Mouse (Mus musculus) stomach, postnatal 0 days (tissue): ENCODE measurements around the gene Gm16181. TPM values are rescaled to one million over a fixed set of nuclear protein-coding genes. Genes with fewer than 3 reads are reported as not detected.

Experiments used
- ATAC-seq: fragments of 200-750 bp; cut with Nextera tagmentation; 2 replicates; pipeline ENCODE4 v1.8.0; 2017; ENCODE audit not compliant: low FRiP score, low TSS enrichment
- DNase-seq: peaks from one replicate; pipeline ENCODE4 v3.0.0-alpha.2; 2016; ENCODE audit warnings: low spot score
- H3K27ac ChIP-seq: fragments of 300-500 bp; sonication (generic); replicated peaks from 2 replicates; pipeline ENCODE4 v1.5.1; 2014; ENCODE audit warnings: mild to moderate bottlenecking, control low read depth
- H3K27me3 ChIP-seq: fragments of 300-500 bp; sonication (generic); 2 replicates; pipeline ENCODE4 v1.6.1; 2014; ENCODE audit warnings: low read length; ENCODE audit not compliant: control insufficient read depth, insufficient read depth
- H3K36me3 ChIP-seq: fragments of 300-500 bp; sonication (generic); 2 replicates; pipeline ENCODE4 v1.6.1; 2014; ENCODE audit warnings: low read length, mixed read lengths; ENCODE audit not compliant: control insufficient read depth, insufficient read depth
- H3K4me1 ChIP-seq: fragments of 300-500 bp; sonication (generic); replicated peaks from 2 replicates; pipeline ENCODE4 v1.6.1; 2014; ENCODE audit warnings: antibody characterized with exemption; ENCODE audit not compliant: control insufficient read depth, insufficient read depth
- H3K4me2 ChIP-seq: fragments of 300-500 bp; sonication (generic); replicated peaks from 2 replicates; pipeline ENCODE4 v1.6.1; 2014; ENCODE audit warnings: low read depth, mild to moderate bottlenecking, control low read depth, moderate library complexity
- H3K4me3 ChIP-seq: fragments of 300-500 bp; sonication (generic); 2 replicates; pipeline ENCODE4 v1.5.1; 2014; ENCODE audit warnings: low read depth, low read length, control low read depth
- H3K9ac ChIP-seq: fragments of 300-500 bp; sonication (generic); 2 replicates; pipeline ENCODE4 v1.6.1; 2014; ENCODE audit warnings: mild to moderate bottlenecking, low read length, control low read depth, mixed read lengths
- H3K9me3 ChIP-seq: fragments of 300-500 bp; sonication (generic); 2 replicates; pipeline ENCODE4 v1.6.1; 2016; ENCODE audit warnings: low read length; ENCODE audit not compliant: control insufficient read depth
- CTCF ChIP-seq: IDR thresholded peaks from 2 replicates; pipeline ENCODE4 v1.5.1; 2016; ENCODE audit warnings: antibody characterized with exemption, low read depth, mild to moderate bottlenecking, moderate library complexity
- EP300 ChIP-seq: optimal IDR thresholded peaks from 2 replicates; pipeline ENCODE3; 2016; ENCODE audit warnings: antibody characterized with exemption
- WGBS: fragments of 180-500 bp; shearing (Covaris S2); extraction: QIAGEN DNeasy Blood & Tissue Kit; methylation state at CpG from one replicate; pipeline ENCODE4 v1.1.7; 2014; 5-methylcytosine and 5-hydroxymethylcytosine counted together
- polyA plus RNA-seq: library from polyadenylated mRNA; unstranded; fragments of >200 nt; fragmentation: Nextera tagmentation; extraction: Ambion mirVana; gene quantifications from 2 replicates; pipeline ENCODE4 v1.2.1, GENCODE M21; 2015

The Gm16181 gene
- polyA plus RNA-seq, 1 experiment from 2014 or later: 0.27 TPM

DNA sequence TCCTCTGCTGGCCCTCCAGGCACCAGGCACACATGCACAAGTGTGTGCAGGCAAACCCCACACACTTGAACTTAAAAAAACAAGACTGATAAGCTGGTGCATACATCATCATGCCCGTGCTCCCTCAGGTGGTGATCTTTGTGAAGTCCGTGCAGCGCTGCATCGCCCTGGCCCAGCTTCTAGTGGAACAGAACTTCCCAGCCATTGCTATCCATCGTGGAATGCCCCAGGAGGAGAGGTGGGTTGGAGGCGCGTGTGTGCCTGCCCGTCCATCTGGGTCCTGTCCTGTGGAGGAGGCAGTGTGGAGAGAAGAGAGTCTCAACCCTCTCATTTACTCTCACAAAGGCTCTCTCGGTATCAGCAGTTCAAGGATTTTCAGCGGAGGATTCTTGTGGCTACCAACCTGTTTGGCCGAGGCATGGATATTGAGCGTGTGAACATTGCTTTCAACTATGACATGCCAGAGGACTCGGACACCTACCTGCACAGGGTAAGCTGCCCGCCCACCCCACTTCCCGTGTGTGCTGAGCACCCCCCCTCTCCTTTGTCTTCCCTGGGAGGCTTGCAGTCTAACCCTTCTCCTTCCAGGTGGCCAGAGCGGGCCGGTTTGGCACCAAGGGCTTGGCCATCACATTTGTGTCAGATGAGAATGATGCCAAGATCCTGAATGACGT lies 32.1 kb downstream of the Gm16181 start:
- no peak overlapping the region for H3K27ac ChIP-seq
- H3K9ac ChIP-seq: no peak overlapping the region
- WGBS: 75% methylated on average over 18 of the region's 18 CpGs
- TF ChIP-seq EP300: no peak
- peak; percentile 16 for TF ChIP-seq CTCF
- H3K9me3 ChIP-seq: no peaks in the 10 kb centered on the region
- H3K27me3 ChIP-seq: no peaks in the 10 kb centered on the region
- ATAC-seq (no peak), DNase-seq (no peak)
- no peaks in the 10 kb centered on the region for H3K4me1 ChIP-seq
- no peak overlapping the region for H3K4me2 ChIP-seq
- H3K36me3 ChIP-seq: peaks cover 34% of the 10 kb centered on the region
- H3K4me3 ChIP-seq: no peak overlapping the region

DNA sequence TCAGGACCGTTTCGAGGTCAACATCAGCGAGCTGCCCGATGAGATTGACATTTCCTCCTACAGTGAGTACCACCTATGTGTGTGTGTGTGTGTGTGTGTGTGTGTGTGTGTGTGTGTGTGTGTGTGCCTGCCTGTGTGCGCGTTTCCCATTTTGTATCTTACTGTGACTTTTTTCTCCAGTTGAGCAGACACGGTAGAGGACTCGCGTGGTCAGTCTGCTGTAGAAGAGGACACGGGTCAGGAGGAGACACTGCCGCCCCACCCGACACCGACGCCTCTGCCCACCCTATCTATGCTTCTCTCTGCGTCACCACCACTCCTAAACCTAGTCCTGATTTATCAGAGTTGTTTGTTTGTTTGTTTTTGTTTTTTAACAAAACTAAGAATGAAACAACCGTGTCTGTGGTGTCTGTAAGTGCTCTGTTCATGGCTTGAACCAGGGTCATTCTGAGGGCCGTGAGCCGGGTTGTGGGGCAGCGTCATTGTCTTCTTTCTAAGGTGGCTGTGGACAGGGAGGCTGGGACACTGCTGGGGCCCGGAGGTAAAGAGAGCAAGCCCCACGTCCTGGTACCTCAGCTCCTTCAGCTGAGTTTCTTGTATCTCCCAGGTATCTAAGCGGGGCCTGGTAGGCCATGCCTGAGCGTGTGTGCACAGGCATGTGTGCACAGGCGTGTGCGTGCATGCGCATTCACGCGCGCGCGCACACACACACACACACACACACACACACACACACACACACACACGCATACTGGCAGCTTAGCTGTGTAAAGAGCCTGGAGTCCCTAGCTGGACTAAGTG lies 32.9 kb downstream of the Gm16181 start:
- H3K4me2 ChIP-seq: no peak overlapping the region
- TF ChIP-seq CTCF (no peak), EP300 (no peak)
- DNase-seq (no peak), ATAC-seq (no peak)
- no peak overlapping the region for H3K9ac ChIP-seq
- H3K36me3 ChIP-seq: peaks cover 33% of the 10 kb centered on the region
- no peaks in the 10 kb centered on the region for H3K9me3 ChIP-seq
- 75% methylated on average over 32 of the region's 32 CpGs for WGBS
- no peak overlapping the region for H3K27ac ChIP-seq
- no peaks in the 10 kb centered on the region for H3K27me3 ChIP-seq
- H3K4me1 ChIP-seq: no peaks in the 10 kb centered on the region
- H3K4me3 ChIP-seq: no peak overlapping the region

DNA sequence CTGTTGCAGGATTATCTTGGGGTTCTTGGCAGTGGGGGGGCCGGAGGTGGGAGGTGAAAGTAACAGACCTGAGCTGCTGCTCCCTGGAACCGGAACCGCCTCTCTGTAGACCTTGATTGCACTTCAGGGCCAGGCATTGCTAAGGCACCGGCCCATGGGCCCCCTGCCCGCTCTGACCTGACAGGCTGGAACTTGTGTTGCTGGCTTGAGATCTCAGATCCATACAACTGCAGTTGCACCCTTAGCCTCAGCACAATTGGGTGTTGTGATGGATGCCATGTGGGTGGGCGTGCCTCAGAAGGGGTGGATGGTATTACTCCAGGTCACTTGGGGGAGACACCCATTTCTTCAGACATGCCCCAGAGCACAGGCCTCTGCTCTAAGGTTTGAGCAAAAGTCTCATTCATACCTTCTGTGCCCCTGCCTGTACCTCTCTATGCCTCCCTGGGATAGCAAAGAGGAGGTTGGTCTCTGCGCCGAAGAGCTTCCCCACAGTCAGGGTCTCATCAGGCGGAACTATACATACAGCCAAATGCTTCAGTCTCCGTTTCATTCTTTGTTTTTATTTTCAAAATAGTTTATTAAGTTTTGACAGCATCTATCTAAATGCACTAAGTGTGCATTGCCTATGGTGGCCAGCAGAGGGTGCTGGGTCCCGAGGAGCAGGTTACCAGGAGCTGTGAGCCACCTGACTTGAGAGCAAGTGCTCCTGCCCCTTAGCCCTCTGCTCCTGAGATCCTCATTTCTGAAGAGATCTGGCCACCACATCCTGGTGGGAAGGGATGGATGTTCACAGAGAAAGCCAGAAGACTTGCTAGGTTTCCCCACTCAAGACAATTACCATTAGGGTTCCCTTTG lies 33.8 kb downstream of the Gm16181 start:
- DNase-seq (peak; percentile 72), ATAC-seq (peak; percentile 25)
- no peak overlapping the region for H3K27ac ChIP-seq
- no peak overlapping the region for H3K4me3 ChIP-seq
- WGBS: 43% methylated on average over 11 of the region's 11 CpGs
- no peaks in the 10 kb centered on the region for H3K4me1 ChIP-seq
- no peak overlapping the region for H3K9ac ChIP-seq
- H3K36me3 ChIP-seq: peaks cover 23% of the 10 kb centered on the region
- no peaks in the 10 kb centered on the region for H3K27me3 ChIP-seq
- no peak overlapping the region for H3K4me2 ChIP-seq
- H3K9me3 ChIP-seq: no peaks in the 10 kb centered on the region
- TF ChIP-seq CTCF: peak; percentile 90
- no peak for TF ChIP-seq EP300

DNA sequence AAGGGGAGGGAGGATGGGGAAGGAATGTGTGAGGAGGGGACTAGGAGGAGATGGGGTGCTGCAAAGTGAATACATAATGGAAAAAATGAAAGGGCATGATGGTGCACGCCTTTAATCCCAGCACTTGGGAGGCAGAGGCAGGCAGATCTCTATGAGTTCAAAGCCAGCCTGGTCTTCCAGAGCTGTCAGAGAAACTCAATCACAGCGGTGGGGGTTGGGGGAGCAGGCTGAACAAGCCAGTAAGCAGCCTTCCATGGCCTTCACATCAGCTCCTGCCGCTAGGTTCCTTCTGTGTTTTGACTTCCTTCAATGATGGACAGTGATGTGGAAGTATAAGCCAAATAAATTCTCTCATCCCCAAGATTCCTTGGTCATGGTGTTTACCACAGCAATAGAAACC lies 34.7 kb downstream of the Gm16181 start:
- Histone ChIP-seq H3K4me3 (no peak overlapping the region), H3K27me3 (no peaks in the 10 kb centered on the region), H3K9me3 (no peaks in the 10 kb centered on the region), H3K9ac (no peak overlapping the region), H3K36me3 (peaks cover 15% of the 10 kb centered on the region), H3K27ac (no peak overlapping the region), H3K4me2 (no peak overlapping the region), H3K4me1 (no peaks in the 10 kb centered on the region)
- WGBS: 66% methylated on average over 3 of the region's 3 CpGs
- TF ChIP-seq CTCF: no peak
- TF ChIP-seq EP300: no peak
- ATAC-seq (no peak), DNase-seq (no peak)

DNA sequence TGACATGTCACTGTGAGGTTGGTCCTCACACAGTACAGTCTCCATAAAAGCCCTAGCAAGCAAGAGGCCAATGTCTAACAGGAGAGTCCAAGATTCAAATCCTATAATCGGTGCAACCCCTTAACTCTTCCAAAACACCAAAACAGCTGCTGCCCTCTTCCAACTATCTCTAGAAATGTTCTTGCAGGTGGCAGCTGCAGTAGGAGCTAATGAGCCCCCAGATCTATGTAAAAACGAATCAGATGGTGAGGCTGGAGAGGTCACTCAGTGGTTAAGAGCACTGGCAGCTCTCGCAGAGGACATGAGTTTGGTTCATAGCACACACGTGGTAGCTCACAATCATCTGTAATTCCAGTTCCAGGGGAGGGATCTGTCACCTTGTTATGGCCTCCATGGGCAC lies 35.1 kb downstream of the Gm16181 start:
- no peak overlapping the region for H3K27ac ChIP-seq
- ATAC-seq: no peak

More for the DNA sequence above, 35.1 kb downstream of the Gm16181 start:
- Histone ChIP-seq H3K36me3 (peaks cover 14% of the 10 kb centered on the region), H3K4me1 (no peaks in the 10 kb centered on the region), H3K9ac (no peak overlapping the region), H3K27me3 (no peaks in the 10 kb centered on the region), H3K9me3 (no peaks in the 10 kb centered on the region), H3K4me2 (no peak overlapping the region), H3K4me3 (no peak overlapping the region)
- no peak for TF ChIP-seq EP300
- 55% methylated on average over 4 of the region's 4 CpGs for WGBS
- DNase-seq: no peak
